Mouse (Mus musculus) gastrocnemius, postnatal 10 days (tissue): ENCODE data around the gene Veph1. TPM values are rescaled to one million over a fixed set of nuclear protein-coding genes. Genes with fewer than 3 reads are reported as not detected.

Experiments
- DNase-seq: peaks from one replicate; pipeline ENCODE4 v3.0.0; 2021; ENCODE audit warnings: mixed read lengths
- total RNA-seq, 2 experiments: library from RNA; stranded (reverse); gene quantifications; 2 replicates each; pipeline ENCODE4 v1.2.3; 2021

The Veph1 gene
- total RNA-seq, 2 experiments from 2014 or later = 0.07 TPM; not detected in 1

- DNase-seq = no peak
Measured at GRCm38 (mm10) chr3:66024220-66024792, 272.3 kb downstream of the Veph1 start.

- DNase-seq = no peak
Measured at GRCm38 (mm10) chr3:66019171-66019570, 277.5 kb downstream of the Veph1 start.

- no peak for DNase-seq
Measured at GRCm38 (mm10) chr3:66007632-66008401, 288.8 kb downstream of the Veph1 start.

- no peak for DNase-seq
Measured at GRCm38 (mm10) chr3:66004989-66005388, 291.6 kb downstream of the Veph1 start.

GRCm38 (mm10) chr3:66004220-66004951, 292.3 kb downstream of the Veph1 start:
- DNase-seq = no peak

Other genes starting within 250 kb of the Veph1 start
- gene Ptx3, start 76.9 kb downstream of the Veph1 start, total RNA-seq = 1 to 10 TPM; 7.7 to 9.3 TPM